Mouse (Mus musculus) forebrain, embryonic 13.5 days (tissue): ENCODE measurements around the gene Socs1. TPM values are rescaled to one million over a fixed set of nuclear protein-coding genes. Genes with fewer than 3 reads are reported as not detected.
A peak's percentile ranks its signal among the peaks of the same experiment; 100 is the strongest.

Source experiments
- ATAC-seq: fragments of 200-750 bp; cut with Nextera tagmentation; 2 replicates; pipeline ENCODE4 v1.8.0; 2017
- H3K27ac ChIP-seq: fragments of 300-500 bp; sonication (generic); 2 replicates; pipeline ENCODE4 v1.5.1; 2015; ENCODE audit warnings: inconsistent platforms, mild to moderate bottlenecking, moderate library complexity
- H3K27me3 ChIP-seq: fragments of 300-500 bp; sonication (generic); 2 replicates; pipeline ENCODE4 v1.6.1; 2015; ENCODE audit warnings: mild to moderate bottlenecking, inconsistent platforms
- H3K36me3 ChIP-seq: fragments of 300-500 bp; sonication (generic); 2 replicates; pipeline ENCODE4 v1.6.1; 2015; ENCODE audit warnings: mild to moderate bottlenecking, inconsistent platforms; ENCODE audit not compliant: poor library complexity, severe bottlenecking
- H3K4me1 ChIP-seq: fragments of 300-500 bp; sonication (generic); 2 replicates; pipeline ENCODE4 v1.6.1; 2015; ENCODE audit warnings: inconsistent platforms
- H3K4me2 ChIP-seq: fragments of 300-500 bp; sonication (generic); 2 replicates; pipeline ENCODE4 v1.6.1; 2015; ENCODE audit warnings: inconsistent platforms, mild to moderate bottlenecking, moderate library complexity
- H3K4me3 ChIP-seq: fragments of 300-500 bp; sonication (generic); 2 replicates; pipeline ENCODE4 v1.5.1; 2015; ENCODE audit warnings: mild to moderate bottlenecking, inconsistent platforms
- H3K9ac ChIP-seq: fragments of 300-500 bp; sonication (generic); 2 replicates; pipeline ENCODE4 v1.6.1; 2015; ENCODE audit warnings: mild to moderate bottlenecking, inconsistent platforms
- H3K9me3 ChIP-seq: fragments of 300-500 bp; sonication (generic); replicated peaks from 2 replicates; pipeline ENCODE4 v1.6.1; 2016; ENCODE audit warnings: inconsistent platforms
- WGBS: fragments of 180-500 bp; shearing (Covaris S2); methylation state at CpG from one replicate; pipeline ENCODE4 v1.1.7; 2015; 5-methylcytosine and 5-hydroxymethylcytosine counted together
- polyA plus RNA-seq: library from polyadenylated mRNA; unstranded; fragments of >200 nt; fragmentation: Nextera tagmentation; extraction: Ambion mirVana; gene quantifications from 2 replicates; pipeline ENCODE4 v1.2.1, GENCODE M21; 2015

Socs1 gene
- 1.3 and 1.5 TPM in 2 replicates for polyA plus RNA-seq

DNA sequence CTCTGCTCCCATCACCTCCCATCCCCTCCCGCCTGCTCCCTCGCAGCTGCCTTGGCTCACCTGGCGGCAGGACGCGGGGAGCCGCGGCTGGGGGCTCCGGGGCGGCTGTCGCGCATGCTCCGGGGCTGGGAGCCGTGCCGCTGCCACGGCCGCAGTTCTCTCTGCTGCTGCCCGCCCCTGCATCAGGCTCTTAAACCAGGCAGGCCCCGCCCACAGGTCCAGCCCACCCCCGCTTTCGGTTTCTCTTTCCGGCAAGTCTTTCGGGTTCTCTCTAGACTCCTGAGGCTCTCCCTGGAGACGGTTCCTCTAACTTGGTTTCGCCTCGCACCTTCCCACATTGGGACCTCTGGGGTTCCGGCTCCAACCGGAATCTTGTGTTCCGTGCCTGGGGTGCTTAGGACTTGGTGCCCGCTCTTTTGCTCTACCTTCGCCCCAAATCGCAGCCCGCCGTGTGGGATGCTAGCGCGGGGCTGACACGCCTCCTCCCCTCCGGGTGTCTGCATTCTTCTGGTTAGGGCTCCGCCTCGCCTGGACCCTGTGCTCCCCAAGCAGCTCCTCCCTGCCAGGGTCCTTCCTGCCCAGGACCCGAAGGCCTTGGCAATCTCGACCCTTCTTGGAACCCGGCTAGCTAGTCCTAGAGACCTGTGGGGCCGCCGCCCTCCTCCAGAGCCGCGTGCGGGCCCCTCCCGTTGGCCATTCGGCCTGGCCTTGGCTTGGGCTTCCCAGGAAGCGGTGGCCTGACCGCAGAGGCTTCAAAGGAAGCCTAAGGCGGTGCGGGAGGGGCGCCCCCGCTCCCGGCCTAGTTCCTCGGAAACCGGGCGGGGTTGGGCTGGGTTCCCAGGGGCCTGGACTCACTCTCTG, at the start of gene Socs1:
Gene Socs1 (minus strand): TSS at position 166 of the 861 bp plus-strand sequence.
- H3K36me3 ChIP-seq, result no peaks in the 10 kb centered on the region
- WGBS, result under 1% methylated on average over 56 of the region's 59 CpGs
- peak; percentile 88 for ATAC-seq

DNA sequence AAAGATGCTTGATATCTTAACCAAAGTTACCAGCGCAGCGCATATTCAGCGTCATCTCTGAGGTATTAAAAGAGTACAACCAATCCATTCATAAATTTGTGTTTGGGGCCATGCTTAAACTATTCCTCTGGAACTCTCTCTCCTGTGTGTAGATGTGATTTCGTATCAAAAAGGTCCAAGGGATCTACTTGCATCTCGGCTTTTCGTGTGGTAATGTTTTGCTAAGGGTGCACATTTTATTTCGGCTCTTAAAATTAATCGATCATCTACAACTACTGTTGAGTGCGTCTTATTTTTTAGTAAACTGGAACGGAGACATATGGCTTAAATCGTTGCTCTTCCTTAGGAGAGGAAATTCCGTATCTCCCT, 49.2 kb upstream of the Socs1 start:
- peaks cover 31% of the 10 kb centered on the region for H3K4me1 ChIP-seq
- ATAC-seq, result 0 out of 2 replicates have a peak, but pooled peaks have one; percentile 1
- no peaks in the 10 kb centered on the region for H3K36me3 ChIP-seq
- H3K9me3 ChIP-seq, result no peaks in the 10 kb centered on the region
- WGBS, result 10% methylated on average over 12 of the region's 12 CpGs
- H3K4me3 ChIP-seq, result peak overlapping the region; percentile 88
- H3K9ac ChIP-seq, result peak overlapping the region; percentile 81
- H3K4me2 ChIP-seq, result peak overlapping the region; percentile 93
- H3K27ac ChIP-seq, result no peak overlapping the region
- peaks cover 5% of the 10 kb centered on the region; the same call in 1 of the 2 replicates for H3K27me3 ChIP-seq

More for the DNA sequence above, at the start of gene Socs1:
- Histone ChIP-seq H3K4me2 (peak within 1 kb of the TSS; percentile 93), H3K9me3 (no peaks in the 10 kb centered on the region), H3K4me1 (peaks cover 35% of the 10 kb centered on the region), H3K27me3 (peaks cover 23% of the 10 kb centered on the region), H3K27ac (peak within 1 kb of the TSS; percentile 80), H3K9ac (peak within 1 kb of the TSS; percentile 73), H3K4me3 (peak within 1 kb of the TSS; percentile 69)

DNA sequence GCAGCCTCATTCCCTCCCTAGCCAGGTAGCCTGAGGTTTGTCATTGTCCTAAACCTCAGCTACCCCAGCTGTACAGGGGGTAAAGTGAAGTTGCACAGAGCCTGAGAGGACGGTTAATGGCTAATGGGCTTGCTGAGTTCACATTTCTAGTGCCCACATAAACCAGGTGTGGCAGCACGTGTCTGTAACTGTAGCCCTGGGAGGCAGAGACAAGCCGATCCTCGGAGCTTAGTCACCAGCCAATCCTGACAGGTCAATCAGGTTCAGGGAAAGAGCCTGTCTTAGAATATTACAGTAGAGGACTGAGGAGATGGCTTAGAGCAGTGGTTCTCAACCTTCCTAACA, 43.1 kb upstream of the Socs1 start:
- 80% methylated on average over 4 of the region's 4 CpGs for WGBS
- ATAC-seq, result no peak
- H3K27ac ChIP-seq, result no peak overlapping the region

GRCm38 (mm10) chr16:10827766-10828460, 42.6 kb upstream of the Socs1 start:
- no peak overlapping the region for H3K4me2 ChIP-seq
- no peak overlapping the region for H3K27ac ChIP-seq
- no peaks in the 10 kb centered on the region for H3K36me3 ChIP-seq
- WGBS, result 86% methylated on average over 7 of the region's 7 CpGs
- no peaks in the 10 kb centered on the region for H3K9me3 ChIP-seq
- no peaks in the 10 kb centered on the region for H3K4me1 ChIP-seq
- H3K4me3 ChIP-seq, result no peak overlapping the region
- H3K27me3 ChIP-seq, result no peaks in the 10 kb centered on the region
- no peak overlapping the region for H3K9ac ChIP-seq
- no peak for ATAC-seq

More for the DNA sequence above, 43.1 kb upstream of the Socs1 start:
- Histone ChIP-seq H3K9ac (no peak overlapping the region), H3K4me3 (no peak overlapping the region), H3K9me3 (no peaks in the 10 kb centered on the region), H3K27me3 (no peaks in the 10 kb centered on the region), H3K4me2 (no peak overlapping the region), H3K4me1 (no peaks in the 10 kb centered on the region), H3K36me3 (no peaks in the 10 kb centered on the region)

DNA sequence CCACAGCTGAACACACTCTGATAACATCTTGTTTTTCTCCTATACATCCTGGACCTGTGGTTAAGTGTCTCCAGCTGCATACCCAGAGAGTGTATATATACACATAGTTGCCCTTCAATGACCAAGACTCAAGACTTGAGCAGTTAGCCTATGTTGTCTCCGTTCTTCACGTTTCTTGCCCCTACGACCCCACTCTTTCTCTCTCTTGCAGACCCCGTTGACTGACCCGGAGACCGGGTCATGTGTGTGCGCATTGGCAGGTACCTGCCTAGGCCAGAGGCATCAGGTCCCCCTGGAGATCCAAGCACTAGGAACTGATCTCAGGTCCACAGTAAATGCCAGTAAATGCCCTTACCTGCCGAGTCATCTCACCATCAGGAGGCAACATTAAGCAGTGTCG, 41.9 kb upstream of the Socs1 start:
- Histone ChIP-seq H3K9ac (no peak overlapping the region), H3K36me3 (no peaks in the 10 kb centered on the region), H3K27ac (no peak overlapping the region), H3K4me1 (no peaks in the 10 kb centered on the region), H3K4me2 (no peak overlapping the region), H3K4me3 (no peak overlapping the region), H3K27me3 (no peaks in the 10 kb centered on the region), H3K9me3 (no peaks in the 10 kb centered on the region)
- no peak for ATAC-seq
- WGBS, result 92% methylated on average over 9 of the region's 9 CpGs

DNA sequence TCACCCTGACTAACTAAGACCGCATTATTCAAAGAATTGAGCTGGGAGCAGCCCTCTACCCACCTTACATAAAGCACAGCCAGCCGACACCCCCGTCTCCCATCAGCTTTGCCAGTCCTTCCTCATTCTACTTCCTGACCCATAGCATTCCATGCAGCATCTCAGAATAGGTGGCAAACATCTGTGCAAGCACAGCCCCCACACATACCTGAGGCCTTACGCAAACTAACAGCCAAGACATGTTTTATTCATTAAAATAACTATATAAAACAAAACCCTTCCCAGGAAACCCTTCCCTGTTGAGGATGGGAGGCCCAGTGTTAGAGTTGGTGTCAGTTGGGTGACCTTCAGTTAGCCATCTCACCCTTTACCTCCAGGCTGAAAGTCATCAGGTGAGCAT, 40.5 kb upstream of the Socs1 start:
- Histone ChIP-seq H3K4me1 (no peaks in the 10 kb centered on the region), H3K9me3 (no peaks in the 10 kb centered on the region), H3K4me3 (no peak overlapping the region), H3K27ac (no peak overlapping the region), H3K9ac (no peak overlapping the region), H3K36me3 (no peaks in the 10 kb centered on the region), H3K27me3 (no peaks in the 10 kb centered on the region), H3K4me2 (no peak overlapping the region)
- 91% methylated on average over 4 of the region's 4 CpGs for WGBS
- no peak for ATAC-seq

GRCm38 (mm10) chr16:10824536-10824935, 39.2 kb upstream of the Socs1 start:
- 100% methylated on average over 1 of the region's 1 CpGs for WGBS
- Histone ChIP-seq H3K4me1 (no peaks in the 10 kb centered on the region), H3K4me3 (no peak overlapping the region), H3K9me3 (no peaks in the 10 kb centered on the region), H3K27ac (no peak overlapping the region), H3K9ac (no peak overlapping the region), H3K4me2 (no peak overlapping the region), H3K36me3 (no peaks in the 10 kb centered on the region), H3K27me3 (no peaks in the 10 kb centered on the region)
- no peak for ATAC-seq

- no peaks in the 10 kb centered on the region for H3K27me3 ChIP-seq
- H3K4me2 ChIP-seq, result no peak overlapping the region
- no peaks in the 10 kb centered on the region for H3K9me3 ChIP-seq
- no peak for ATAC-seq
- no peaks in the 10 kb centered on the region for H3K36me3 ChIP-seq
- H3K4me1 ChIP-seq, result no peaks in the 10 kb centered on the region
- no peak overlapping the region for H3K4me3 ChIP-seq
- H3K27ac ChIP-seq, result no peak overlapping the region
- 75% methylated on average over 4 of the region's 4 CpGs for WGBS
- no peak overlapping the region for H3K9ac ChIP-seq
Measured at GRCm38 (mm10) chr16:10821387-10821786, 36.1 kb upstream of the Socs1 start.

GRCm38 (mm10) chr16:10819966-10820365, 34.6 kb upstream of the Socs1 start:
- Histone ChIP-seq H3K9ac (no peak overlapping the region), H3K9me3 (no peaks in the 10 kb centered on the region), H3K36me3 (no peaks in the 10 kb centered on the region), H3K27me3 (no peaks in the 10 kb centered on the region), H3K4me2 (no peak overlapping the region), H3K27ac (no peak overlapping the region), H3K4me1 (no peaks in the 10 kb centered on the region), H3K4me3 (no peak overlapping the region)
- no peak for ATAC-seq
- 81% methylated on average over 3 of the region's 3 CpGs for WGBS

DNA sequence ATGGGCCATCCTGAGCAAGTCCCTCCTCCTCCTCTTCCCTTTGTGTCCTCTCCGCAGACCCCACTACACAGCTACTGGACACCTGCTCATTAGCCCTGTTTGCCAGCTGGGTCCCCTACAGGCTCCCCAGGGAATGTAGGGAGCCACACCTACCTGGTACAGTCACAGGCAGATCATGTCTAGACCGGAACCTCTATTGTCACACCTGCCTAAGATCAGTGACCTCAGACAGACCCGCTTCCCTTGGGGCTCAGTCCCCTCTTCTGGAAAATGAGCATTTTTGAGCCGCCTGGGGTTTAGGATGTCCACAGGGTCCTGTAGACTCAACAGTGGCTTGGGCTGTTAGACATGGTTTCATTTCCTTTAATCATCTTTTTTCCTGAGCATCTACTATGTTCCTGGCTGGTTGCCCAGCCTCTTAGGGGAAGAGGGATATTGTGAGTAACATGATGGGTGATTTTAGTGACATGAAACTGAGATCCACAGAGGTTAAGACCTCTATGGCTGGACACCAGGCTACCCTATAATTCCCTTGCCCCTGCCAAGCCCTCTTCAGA, 33.3 kb upstream of the Socs1 start:
- Histone ChIP-seq H3K4me3 (no peak overlapping the region), H3K27ac (no peak overlapping the region), H3K9ac (no peak overlapping the region), H3K4me2 (no peak overlapping the region), H3K36me3 (no peaks in the 10 kb centered on the region), H3K9me3 (no peaks in the 10 kb centered on the region), H3K27me3 (no peaks in the 10 kb centered on the region), H3K4me1 (no peaks in the 10 kb centered on the region)
- 79% methylated on average over 4 of the region's 4 CpGs for WGBS
- no peak for ATAC-seq

DNA sequence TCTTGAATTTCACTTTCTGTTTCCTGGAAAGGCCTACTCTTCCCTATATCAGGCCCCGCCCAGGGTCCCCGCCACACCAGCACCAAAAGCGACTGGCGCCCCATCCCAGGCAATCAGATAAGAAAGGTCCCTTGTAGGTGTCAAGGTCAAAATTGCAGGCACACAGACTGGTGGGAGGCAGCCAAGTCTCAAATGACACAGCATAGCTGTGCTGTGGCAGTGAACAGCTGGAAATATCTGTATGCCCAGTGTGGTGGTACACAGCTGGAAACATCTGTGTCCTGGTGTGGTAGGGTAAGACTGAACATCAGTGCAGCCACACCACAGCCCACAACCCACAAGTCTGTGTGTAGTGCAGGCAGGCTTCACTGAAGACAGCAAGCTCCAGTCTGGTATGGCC, 29.5 kb upstream of the Socs1 start:
- Histone ChIP-seq H3K4me3 (no peak overlapping the region), H3K27ac (no peak overlapping the region), H3K4me2 (no peak overlapping the region), H3K4me1 (no peaks in the 10 kb centered on the region), H3K9ac (no peak overlapping the region), H3K27me3 (no peaks in the 10 kb centered on the region), H3K9me3 (no peaks in the 10 kb centered on the region), H3K36me3 (no peaks in the 10 kb centered on the region)
- ATAC-seq, result no peak
- 89% methylated on average over 4 of the region's 4 CpGs for WGBS

- no peaks in the 10 kb centered on the region for H3K4me1 ChIP-seq
- H3K9ac ChIP-seq, result no peak overlapping the region
- no peak overlapping the region for H3K4me3 ChIP-seq
- ATAC-seq, result no peak
- no peak overlapping the region for H3K27ac ChIP-seq
- 80% methylated on average over 4 of the region's 4 CpGs for WGBS
- H3K36me3 ChIP-seq, result no peaks in the 10 kb centered on the region
- H3K4me2 ChIP-seq, result no peak overlapping the region
- no peaks in the 10 kb centered on the region for H3K9me3 ChIP-seq
- H3K27me3 ChIP-seq, result no peaks in the 10 kb centered on the region
Measured at GRCm38 (mm10) chr16:10813726-10814125, 28.4 kb upstream of the Socs1 start.
